26 mouse cellular contexts compared by ENCODE assay signal in the genomic region with DNA sequence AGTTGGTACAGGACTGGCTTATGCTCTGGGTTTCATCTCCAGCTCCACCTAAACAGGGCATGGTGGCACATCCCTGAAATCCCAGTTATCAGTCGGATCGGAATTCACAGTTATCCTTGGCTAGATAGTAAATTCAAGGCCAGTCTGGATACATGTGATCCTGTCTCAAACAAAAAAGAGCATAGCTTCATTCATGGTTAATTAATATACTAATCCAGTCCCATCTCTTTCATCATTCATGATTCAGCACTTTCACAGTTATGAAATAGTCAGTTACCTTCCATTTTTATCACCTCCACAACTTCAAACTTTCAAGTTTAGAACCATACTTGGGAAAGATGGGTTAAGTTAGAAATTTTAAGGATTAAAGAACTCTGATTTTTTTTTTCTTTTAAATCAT. TPM values are rescaled to one million over a fixed set of nuclear protein-coding genes. Genes with fewer than 3 reads are reported as not detected.
A peak's percentile ranks its signal among the peaks of the same experiment; 100 is the strongest.
DNase-seq lines count a peak whose midpoint lies in the region; ATAC-seq and TF ChIP-seq lines count a peak whose summit lies in the region.
"Had no signal": no experiment of that assay in that cellular context is flagged by ENCODE, and none has a peak within 500 bp of the region (broad histone marks: within the 10 kb centered on the region; RNA-seq: fewer than 3 reads in every experiment).

No protein-coding gene starts in this region.

- H3K4me1 ChIP-seq in liver, embryonic 15.5 days (replicated peaks) = peaks cover 33% of the 10 kb centered on the region

- intact Hi-C loops in heart, postnatal 36 days (cut with DNase I) = no loop called here

- no peak overlapping the region for H3K4me2 ChIP-seq in liver, embryonic 15.5 days
- H3K4me2 ChIP-seq: embryonic facial prominence, embryonic 13.5 days; forebrain, embryonic 15.5 days; heart, embryonic 12.5 days; hindbrain, embryonic 15.5 days; lung, embryonic 15.5 days; midbrain, embryonic 12.5 days; neural tube, embryonic 13.5 days had no signal

- no peaks in the 10 kb centered on the region for H3K9me3 ChIP-seq in liver, embryonic 15.5 days (replicated peaks)
- H3K9me3 ChIP-seq: embryonic facial prominence, embryonic 13.5 days; forebrain, embryonic 10.5 days; forebrain, embryonic 15.5 days; heart, embryonic 12.5 days; hindbrain, embryonic 10.5 days; hindbrain, embryonic 15.5 days; lung, embryonic 15.5 days; midbrain, embryonic 12.5 days; neural tube, embryonic 13.5 days had no signal

- DNase-seq in heart, adult 11 months = peak; percentile 10
- DNase-seq in heart, postnatal 36 days = no peak
- DNase-seq in layer of hippocampus, adult 2 months (ENCODE audit: low spot score in 2 of 2) = no peak
- DNase-seq in layer of hippocampus, postnatal 10 days (ENCODE audit: low spot score in 2 of 2) = no peak
- peak; percentile 49 for DNase-seq in 416B (ENCODE audit: low read depth)
- no peak for DNase-seq in frontal cortex, postnatal 14 days (ENCODE audit: low spot score in 2 of 2)
- DNase-seq: adrenal gland, postnatal 25 days; cerebellum, adult 8-10 months; cerebellum, postnatal 36 days; embryo, embryonic 11 days; heart, postnatal 10 days; layer of hippocampus, adult 9-11 months; right cerebral cortex, postnatal 4 days; thymus, adult 18-20 months had no signal

- 76% methylated on average over 2 of the region's 2 CpGs for WGBS in liver, embryonic 15.5 days (ENCODE audit: insufficient replicate concordance)

- ATAC-seq in liver, embryonic 15.5 days (ENCODE audit: insufficient read depth) = no peak
- ATAC-seq: forebrain, embryonic 15.5 days had no signal

- H3K27ac ChIP-seq in layer of hippocampus, adult 2 months = peak overlapping the region; percentile 67; the same call in 1 of the 2 replicates
- H3K27ac ChIP-seq in liver, embryonic 15.5 days (replicated peaks) = peak overlapping the region; percentile 61
- H3K27ac ChIP-seq: forebrain, embryonic 10.5 days; hindbrain, embryonic 10.5 days; hindbrain, embryonic 15.5 days; midbrain, embryonic 12.5 days; neural tube, embryonic 13.5 days; stomach, postnatal 0 days had no signal

- no peak overlapping the region for H3K4me3 ChIP-seq in layer of hippocampus, adult 2 months
- no peak overlapping the region for H3K4me3 ChIP-seq in liver, embryonic 15.5 days (replicated peaks)
- H3K4me3 ChIP-seq: embryonic facial prominence, embryonic 13.5 days; forebrain, embryonic 10.5 days; forebrain, embryonic 15.5 days; heart, embryonic 12.5 days; hindbrain, embryonic 10.5 days; hindbrain, embryonic 15.5 days; lung, embryonic 15.5 days; midbrain, embryonic 12.5 days; neural tube, embryonic 13.5 days had no signal

- H3K36me3 ChIP-seq in liver, embryonic 15.5 days (replicated peaks) = peaks cover 28% of the 10 kb centered on the region

- H3K27me3 ChIP-seq in liver, embryonic 15.5 days = no peaks in the 10 kb centered on the region
- H3K27me3 ChIP-seq: embryonic facial prominence, embryonic 13.5 days; forebrain, embryonic 15.5 days; heart, embryonic 12.5 days; hindbrain, embryonic 15.5 days; lung, embryonic 15.5 days; midbrain, embryonic 12.5 days; neural tube, embryonic 13.5 days had no signal

- H3K9ac ChIP-seq in liver, embryonic 15.5 days = no peak overlapping the region
- H3K9ac ChIP-seq: embryonic facial prominence, embryonic 13.5 days; forebrain, embryonic 15.5 days; heart, embryonic 12.5 days; hindbrain, embryonic 15.5 days; liver, embryonic 14.5 days; lung, embryonic 15.5 days; midbrain, embryonic 12.5 days; neural tube, embryonic 13.5 days had no signal

- no peak for TF ChIP-seq CTCF in layer of hippocampus, adult 2 months (conservative IDR thresholded peaks at IDR 0.05)

RNA-seq across cellular contexts. Expression of a gene that starts 13.0 kb away (rescaled TPM):
- 10 to 100 TPM; 31.3 to 51.2 TPM for total RNA-seq in heart, postnatal 36 days (2021)
- 10 to 100 TPM; 41.9 to 48.9 TPM for total RNA-seq in layer of hippocampus, adult 2 months (2021)
- total RNA-seq in layer of hippocampus, postnatal 10 days (2021) = 10 to 100 TPM; 29.8 to 30.9 TPM
- 13.6 and 14.8 TPM in 2 replicates for polyA plus RNA-seq in liver, embryonic 15.5 days (2015; fragmentation: Nextera tagmentation; extraction: Ambion mirVana)

RNA-seq across cellular contexts. Expression of a gene that starts 59.3 kb away (rescaled TPM):
- 100 to 1,000 TPM; 146 to 148 TPM for total RNA-seq in heart, postnatal 36 days (2021)
- total RNA-seq in layer of hippocampus, adult 2 months (2021) = 10 to 100 TPM; 28.5 to 38.1 TPM
- total RNA-seq in layer of hippocampus, postnatal 10 days (2021) = 10 to 100 TPM; 22.8 to 27.2 TPM
- polyA plus RNA-seq in liver, embryonic 15.5 days (2015; fragmentation: Nextera tagmentation; extraction: Ambion mirVana) = 11.1 and 12.5 TPM in 2 replicates
- polyA plus RNA-seq: forebrain, embryonic 15.5 days; neural tube, embryonic 13.5 days had no signal

Comparison
In these comparisons a context has a peak if more than half of its experiments do, and no peak if none do; other contexts are left out.
1. DNase-seq: peak in heart, adult 11 months (single experiment) and 416B (single experiment); none in heart, postnatal 36 days (0 of 2), layer of hippocampus, adult 2 months (0 of 2), layer of hippocampus, postnatal 10 days (0 of 2) and frontal cortex, postnatal 14 days (0 of 2).